Mouse (Mus musculus): ENCODE measurements around the gene Selenoh. TPM values are rescaled to one million over a fixed set of nuclear protein-coding genes. Genes with fewer than 3 reads are reported as not detected.
"Not testable (repeated sequence)": the region's sequence is repeated elsewhere in the genome, so short reads cannot be mapped to it uniquely, and the experiment has no call there.

Selenoh gene
- polyA plus RNA-seq, 1 experiment: 33.4 TPM

DNA sequence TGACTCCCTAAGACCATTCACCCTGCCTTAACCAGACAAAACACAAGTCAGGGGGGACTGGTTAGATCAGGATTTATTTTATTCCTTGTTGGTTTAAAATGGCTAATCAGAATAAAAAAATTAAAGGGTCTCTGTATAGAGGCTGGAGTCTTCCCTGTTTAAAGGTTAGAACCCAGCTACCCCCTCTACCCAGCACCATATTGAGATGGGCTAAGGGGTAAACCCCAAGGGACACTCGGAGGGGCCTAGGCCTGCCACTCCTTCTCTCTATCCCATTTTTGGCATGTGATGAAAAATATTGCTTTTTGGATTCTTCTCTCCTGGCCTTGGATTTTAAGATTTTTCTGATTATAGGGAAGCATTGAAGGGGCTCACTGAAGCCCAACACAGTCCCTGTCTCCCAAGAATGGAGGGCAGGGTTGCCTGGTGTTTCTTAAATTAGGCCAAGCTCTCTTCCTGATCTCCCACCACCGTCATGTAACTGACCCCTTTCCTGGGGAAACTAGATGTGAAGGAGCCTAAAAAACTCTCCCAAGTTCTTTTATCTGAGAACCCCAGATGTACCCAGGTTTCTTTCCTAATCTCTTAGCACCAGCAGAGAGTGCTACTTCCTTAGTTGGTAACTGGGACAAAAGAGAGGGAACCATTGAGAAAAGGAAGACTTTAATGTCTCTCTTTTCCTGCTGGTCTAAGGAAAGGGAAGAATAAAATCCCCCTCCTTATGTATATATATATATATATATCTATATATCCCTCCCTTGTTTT, 17.7 kb upstream of the Selenoh start:
- no peak overlapping the region for H3K4me3 ChIP-seq (ENCODE audit: insufficient read depth, low read depth, low read length)
- H3K27ac ChIP-seq (replicated peaks; ENCODE audit: low read depth, low read length): no peak overlapping the region

DNA sequence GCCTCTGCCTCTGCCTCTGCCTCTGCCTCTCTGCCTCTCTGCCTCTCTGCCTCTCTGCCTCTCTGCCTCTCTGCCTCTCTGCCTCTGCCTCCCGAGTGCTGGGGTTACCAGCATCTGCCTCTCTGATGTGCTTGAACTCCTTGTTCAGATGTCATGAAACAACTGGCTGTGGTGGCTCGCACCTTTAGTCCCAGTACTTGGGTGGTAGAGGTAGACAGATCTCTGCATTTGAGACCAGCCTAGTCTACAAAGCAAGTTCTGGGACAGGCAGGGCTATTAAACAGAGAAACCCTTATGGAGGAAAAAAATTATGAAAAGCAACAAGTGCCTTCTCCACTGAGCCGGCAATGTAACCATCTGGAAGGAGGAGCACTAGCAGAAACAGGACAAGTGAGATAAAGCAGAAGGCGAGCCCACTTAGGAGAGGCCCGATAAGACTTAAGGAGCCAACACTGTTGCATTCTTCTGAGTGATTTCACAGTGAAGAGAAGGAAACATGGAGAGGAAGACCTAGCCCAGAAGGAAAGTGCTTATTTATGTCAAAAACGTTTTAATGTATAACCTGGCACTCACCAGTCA, 12.1 kb upstream of the Selenoh start:
- H3K27ac ChIP-seq (replicated peaks; ENCODE audit: low read depth, low read length): no peak overlapping the region
- H3K4me1 ChIP-seq (ENCODE audit: control insufficient read depth, insufficient read depth, insufficient read length, low read length): no peaks in the 10 kb centered on the region

More for the DNA sequence above, 17.7 kb upstream of the Selenoh start:
- H3K4me1 ChIP-seq (ENCODE audit: control insufficient read depth, insufficient read depth, insufficient read length, low read length): no peaks in the 10 kb centered on the region

DNA sequence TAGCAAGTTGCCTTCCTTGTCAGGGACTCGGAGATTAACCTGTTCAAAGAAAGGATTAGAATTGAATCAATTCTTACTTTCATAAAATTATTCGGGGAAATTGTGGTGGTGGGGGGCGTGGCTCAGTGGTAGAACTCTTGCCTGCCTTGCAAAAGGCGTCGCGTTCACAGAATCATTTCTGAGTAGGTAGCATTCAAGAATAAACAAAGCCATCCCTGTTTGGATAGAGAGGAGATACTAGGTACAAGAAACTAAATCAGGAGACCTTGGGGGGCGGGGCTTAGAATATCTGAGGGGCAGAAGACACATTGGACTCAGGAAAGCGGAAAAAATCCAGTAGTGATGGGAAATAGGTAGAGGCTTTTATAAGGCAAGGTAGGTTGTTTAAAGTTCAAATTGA, 8.4 kb upstream of the Selenoh start, which contains the start of gene Tmx2:
Gene Tmx2, minus strand, starts transcription at position 125 of the 400 bp plus-strand sequence.
- Histone ChIP-seq H3K4me3 (ENCODE audit: insufficient read depth, low read depth, low read length) (peak within 1 kb of the TSS; percentile 77), H3K27ac (replicated peaks; ENCODE audit: low read depth, low read length) (no peak within 1 kb of the TSS)

More for the DNA sequence above, 12.1 kb upstream of the Selenoh start:
- no peak overlapping the region for H3K4me3 ChIP-seq (ENCODE audit: insufficient read depth, low read depth, low read length)

DNA sequence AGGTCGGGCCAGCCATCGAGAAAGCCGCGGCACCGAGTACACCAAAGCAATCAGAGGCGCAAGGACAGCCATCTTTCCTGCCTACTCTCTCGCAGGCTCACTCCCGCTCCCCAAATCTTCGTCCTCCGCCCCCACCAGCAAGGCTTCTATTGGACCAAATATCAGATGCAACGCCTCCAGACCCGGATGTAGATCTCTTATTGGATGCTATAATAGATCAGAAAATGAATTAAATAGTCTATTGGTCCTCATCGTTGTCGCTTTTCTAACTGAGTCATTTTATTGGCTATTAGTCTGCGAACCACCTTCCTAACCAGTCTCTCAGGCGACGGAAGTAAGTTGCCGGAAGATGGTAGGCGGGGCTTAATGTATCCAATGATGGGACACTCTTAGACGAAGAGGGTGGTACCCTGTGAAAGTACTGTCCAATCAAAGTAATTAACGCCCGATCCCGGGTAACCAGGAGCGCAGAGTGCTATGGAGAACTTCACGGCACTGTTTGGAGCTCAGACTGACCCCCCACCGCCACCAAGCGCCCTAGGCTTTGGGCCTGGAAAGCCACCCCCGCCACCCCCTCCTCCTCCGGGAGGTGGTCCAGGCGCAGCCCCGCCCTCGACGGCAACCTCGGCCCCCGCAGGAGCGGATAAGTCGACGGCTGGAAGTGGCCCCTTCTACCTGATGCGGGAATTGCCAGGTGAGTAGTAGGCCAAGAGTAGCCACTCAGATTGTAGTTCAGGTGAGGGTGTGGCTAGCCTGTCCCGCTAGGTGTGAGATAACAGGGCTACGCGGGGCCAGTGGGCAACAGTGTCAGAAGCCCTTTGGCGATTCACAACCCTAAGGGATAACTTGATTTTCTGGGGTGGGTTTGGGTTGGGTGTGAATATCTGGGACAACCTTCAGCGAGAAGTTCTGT, 7.7 kb upstream of the Selenoh start, which contains the start of the genes Gm28635 and Med19:
Gene Gm28635, minus strand, starts transcription at position 74 of the 913 bp plus-strand sequence.
Gene Med19, plus strand, starts transcription at position 435 of the 913 bp plus-strand sequence.
- 0 out of 2 replicates have a peak within 1 kb of the TSS, but pooled peaks have one; percentile 33 for H3K27ac ChIP-seq (replicated peaks; ENCODE audit: low read depth, low read length)

More for the DNA sequence above, 8.4 kb upstream of the Selenoh start, which contains the start of gene Tmx2:
- H3K4me1 ChIP-seq (ENCODE audit: control insufficient read depth, insufficient read depth, insufficient read length, low read length): no peaks in the 10 kb centered on the region

DNA sequence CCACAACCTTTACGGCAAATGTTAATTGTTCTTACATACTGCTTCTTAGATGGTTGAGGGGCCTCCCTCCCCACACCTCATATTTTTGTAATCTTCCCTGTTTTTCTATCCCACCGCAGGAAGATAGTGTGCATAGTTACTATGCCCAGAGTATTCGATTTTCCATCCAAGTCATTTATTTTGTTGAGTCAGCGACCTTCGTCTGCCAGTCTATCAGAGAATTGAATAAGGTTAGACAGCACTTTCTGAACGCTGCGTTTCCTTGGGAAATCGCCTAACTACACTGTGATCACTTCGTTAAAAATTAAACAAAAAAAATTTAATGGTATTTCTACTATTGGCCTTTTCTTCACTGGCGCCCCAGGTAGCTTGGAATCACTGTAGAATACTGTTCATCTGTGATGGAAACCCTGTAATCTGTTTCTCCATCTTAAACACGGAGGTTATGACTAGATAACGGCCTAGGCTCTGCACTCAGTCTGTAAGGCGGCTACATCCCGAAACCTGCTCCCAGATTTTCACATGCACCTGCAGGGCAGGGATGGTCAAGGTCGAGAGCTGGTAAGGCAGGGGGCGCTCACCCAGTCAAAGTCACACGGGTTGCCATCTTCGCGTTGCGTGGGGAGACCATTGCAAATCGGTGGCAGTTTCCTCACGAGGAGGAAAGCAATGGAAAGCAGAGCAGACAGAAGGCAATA, 6.8 kb upstream of the Selenoh start:
- Histone ChIP-seq H3K4me1 (ENCODE audit: control insufficient read depth, insufficient read depth, insufficient read length, low read length) (no peaks in the 10 kb centered on the region), H3K4me3 (ENCODE audit: insufficient read depth, low read depth, low read length) (peak overlapping the region; percentile 72), H3K27ac (replicated peaks; ENCODE audit: low read depth, low read length) (0 out of 2 replicates have a peak overlapping the region, but pooled peaks have one; percentile 33)

More for the DNA sequence above, 7.7 kb upstream of the Selenoh start, which contains the start of the genes Gm28635 and Med19:
- Histone ChIP-seq H3K4me1 (ENCODE audit: control insufficient read depth, insufficient read depth, insufficient read length, low read length) (no peaks in the 10 kb centered on the region), H3K4me3 (ENCODE audit: insufficient read depth, low read depth, low read length) (peak within 1 kb of the TSS; percentile 77)

DNA sequence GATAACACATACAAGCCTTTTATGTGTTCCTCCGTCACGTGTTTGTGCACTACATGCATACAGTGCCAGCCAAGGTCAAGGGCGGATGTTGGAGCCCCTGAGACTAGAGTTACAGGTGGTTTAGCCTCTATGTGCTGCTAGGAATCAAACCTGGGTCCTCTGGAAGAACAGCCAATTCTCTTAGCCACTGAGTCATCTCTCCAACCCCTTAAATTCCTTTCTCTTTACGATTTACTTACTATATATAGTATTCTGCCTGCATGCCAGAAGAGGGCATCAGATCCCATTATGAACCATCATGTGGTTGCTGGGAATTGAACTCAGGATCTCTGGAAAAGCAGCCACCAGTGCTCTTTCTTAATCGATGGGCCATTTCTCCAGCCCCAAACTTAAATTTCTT, 965 bp upstream of the Selenoh start:
- H3K4me3 ChIP-seq (ENCODE audit: insufficient read depth, low read depth, low read length); H3K4me1 ChIP-seq (ENCODE audit: control insufficient read depth, insufficient read depth, insufficient read length, low read length); H3K27ac ChIP-seq (replicated peaks; ENCODE audit: low read depth, low read length): not testable (repeated sequence)

DNA sequence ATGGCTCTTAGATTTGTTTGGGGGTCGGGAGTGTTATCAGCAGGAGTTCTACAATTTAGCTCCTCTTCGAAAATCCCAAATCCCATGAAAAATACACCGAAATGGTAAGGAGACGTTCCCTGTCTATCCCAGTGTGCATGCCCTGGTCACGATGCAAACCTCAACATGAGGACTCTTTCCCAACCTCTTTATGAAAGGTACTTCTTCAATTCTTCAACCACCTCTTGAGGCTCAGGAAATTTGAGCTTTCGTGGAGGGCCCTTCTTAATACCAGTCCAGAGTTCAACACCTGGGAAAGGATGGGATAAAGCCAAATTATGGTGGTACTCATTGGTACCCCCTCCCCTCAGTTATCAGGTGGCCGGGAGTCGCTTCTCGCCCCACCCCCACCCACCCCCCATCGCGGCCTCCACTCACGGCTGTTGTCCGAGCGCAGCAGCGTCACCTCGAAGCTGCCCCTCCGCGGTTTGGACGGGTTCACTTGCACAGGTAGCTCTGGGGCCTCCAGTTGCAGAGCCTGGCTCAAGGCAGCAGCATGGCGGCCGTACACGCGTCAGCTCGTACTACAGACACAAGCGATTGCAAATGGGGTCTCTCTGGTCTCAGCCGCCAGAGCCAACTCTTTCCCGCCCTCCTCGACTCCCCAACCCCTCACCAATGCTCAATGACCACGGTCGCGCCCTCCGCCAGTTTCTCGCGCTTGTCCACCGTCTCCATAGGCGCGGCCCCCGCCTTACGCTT, 572 bp downstream of the Selenoh start:
- peak overlapping the region; percentile 93 for H3K4me3 ChIP-seq (ENCODE audit: insufficient read depth, low read depth, low read length)
- H3K4me1 ChIP-seq (ENCODE audit: control insufficient read depth, insufficient read depth, insufficient read length, low read length): peaks cover 3% of the 10 kb centered on the region; the same call in 1 of the 2 replicates
- no peak overlapping the region for H3K27ac ChIP-seq (replicated peaks; ENCODE audit: low read depth, low read length)

DNA sequence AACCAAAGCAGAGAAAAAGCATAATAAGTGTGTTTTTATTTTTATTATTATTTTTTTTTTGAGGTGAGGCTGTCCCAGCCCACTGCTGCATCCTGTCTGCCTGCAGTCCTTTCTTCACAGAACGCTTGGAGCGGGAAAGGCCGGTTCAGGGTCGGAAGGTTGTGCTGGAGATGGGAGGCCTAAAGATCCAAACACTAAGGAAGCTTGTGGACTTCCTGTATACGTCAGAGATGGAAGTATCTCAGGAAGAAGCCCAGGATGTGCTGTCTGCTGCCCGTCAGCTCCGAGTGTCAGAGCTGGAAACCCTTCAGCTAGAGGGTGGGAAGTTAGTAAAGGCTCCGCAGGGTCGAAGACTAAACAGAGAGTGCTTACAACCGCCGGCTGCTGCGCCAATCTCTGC, 4.5 kb downstream of the Selenoh start:
- Histone ChIP-seq H3K4me1 (ENCODE audit: control insufficient read depth, insufficient read depth, insufficient read length, low read length) (peaks cover 3% of the 10 kb centered on the region; the same call in 1 of the 2 replicates), H3K4me3 (ENCODE audit: insufficient read depth, low read depth, low read length) (no peak overlapping the region), H3K27ac (replicated peaks; ENCODE audit: low read depth, low read length) (peak overlapping the region; percentile 55)

DNA sequence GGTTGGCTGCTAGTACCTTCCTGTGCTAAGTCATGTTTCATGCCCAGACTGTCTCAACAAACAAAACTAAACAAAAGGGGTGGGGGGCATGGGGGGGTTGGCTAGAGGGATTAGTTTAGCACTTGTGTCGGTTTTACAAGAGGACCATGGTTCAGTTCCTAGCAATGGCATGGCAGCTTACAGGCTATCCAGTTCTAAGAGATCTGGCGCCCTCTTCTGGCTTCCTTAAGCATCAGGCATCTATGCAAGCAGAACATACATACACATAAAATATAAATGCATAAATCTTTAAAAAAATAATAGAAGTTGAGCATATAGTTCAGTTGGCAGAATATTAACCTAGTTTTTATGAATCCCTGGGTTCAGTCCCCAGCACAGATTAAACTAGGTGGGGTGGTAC, 7.7 kb downstream of the Selenoh start:
- Histone ChIP-seq H3K4me3 (ENCODE audit: insufficient read depth, low read depth, low read length) (no peak overlapping the region), H3K4me1 (ENCODE audit: control insufficient read depth, insufficient read depth, insufficient read length, low read length) (no peaks in the 10 kb centered on the region), H3K27ac (replicated peaks; ENCODE audit: low read depth, low read length) (no peak overlapping the region)

DNA sequence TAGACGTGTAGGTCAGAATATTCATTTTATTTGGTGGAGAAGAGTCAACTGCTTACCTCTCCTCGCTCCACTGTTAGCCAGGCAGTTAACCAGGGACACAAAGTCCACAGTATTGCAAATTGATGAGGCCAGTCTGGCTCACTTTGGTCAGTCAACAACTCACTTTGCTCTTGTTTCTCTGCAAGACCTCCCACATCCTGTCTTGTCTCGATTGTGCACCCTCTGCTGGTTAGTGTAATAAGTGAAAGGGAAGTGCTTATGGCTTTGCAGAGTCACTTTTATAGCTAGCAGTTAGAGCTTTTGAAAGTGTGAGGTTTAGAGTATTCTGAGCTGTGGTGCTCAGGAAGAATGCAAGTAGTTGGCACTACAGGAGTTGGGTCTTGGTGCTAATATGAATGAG, 10.3 kb downstream of the Selenoh start:
- Histone ChIP-seq H3K27ac (replicated peaks; ENCODE audit: low read depth, low read length) (no peak overlapping the region), H3K4me3 (ENCODE audit: insufficient read depth, low read depth, low read length) (no peak overlapping the region)

DNA sequence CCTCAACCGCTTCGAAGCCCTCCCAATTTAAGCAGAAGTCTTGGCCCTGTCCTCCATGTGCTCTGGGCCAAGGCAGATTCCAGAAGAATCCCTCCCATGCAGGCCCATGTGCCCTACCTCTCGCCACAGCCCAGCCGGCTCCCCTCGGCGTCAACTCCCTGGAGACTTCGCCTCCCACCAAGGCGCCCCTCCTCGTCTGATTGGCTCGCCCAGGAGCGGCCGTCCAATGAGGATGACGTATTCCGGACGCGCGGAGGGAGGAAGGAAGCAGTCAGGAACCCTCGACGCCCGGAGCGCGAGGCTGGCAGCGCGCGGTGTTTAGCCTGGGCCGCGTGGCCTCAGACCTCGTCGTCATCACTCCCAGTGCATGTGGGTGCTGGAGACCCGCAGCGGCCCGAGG, 11.8 kb downstream of the Selenoh start, which contains the start of gene Btbd18:
Gene Btbd18, plus strand, starts transcription at position 274 of the 400 bp plus-strand sequence.
- H3K4me1 ChIP-seq (ENCODE audit: control insufficient read depth, insufficient read depth, insufficient read length, low read length): no peaks in the 10 kb centered on the region
- no peak within 1 kb of the TSS for H3K4me3 ChIP-seq (ENCODE audit: insufficient read depth, low read depth, low read length)
- H3K27ac ChIP-seq (replicated peaks; ENCODE audit: low read depth, low read length): no peak within 1 kb of the TSS

More for the DNA sequence above, 10.3 kb downstream of the Selenoh start:
- H3K4me1 ChIP-seq (ENCODE audit: control insufficient read depth, insufficient read depth, insufficient read length, low read length): no peaks in the 10 kb centered on the region

DNA sequence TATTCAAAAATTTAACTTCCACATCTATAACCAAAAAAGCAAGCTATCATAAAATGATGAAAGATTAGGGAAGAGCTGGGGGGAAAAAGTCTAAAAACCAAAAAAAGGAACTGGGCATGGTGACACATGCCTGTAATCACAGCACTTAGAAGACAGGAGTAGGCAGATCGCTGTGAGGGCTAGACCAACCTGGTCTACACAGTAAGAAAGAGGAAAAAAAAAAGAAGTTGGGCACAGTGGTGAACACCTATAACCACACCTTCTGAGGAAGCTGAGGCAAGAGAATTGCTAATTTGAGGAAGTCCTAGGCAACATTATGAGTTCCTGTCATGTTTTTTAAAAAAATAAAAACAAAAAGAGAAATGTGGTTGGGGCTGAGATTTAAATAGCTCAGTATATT, 14.7 kb downstream of the Selenoh start:
- Histone ChIP-seq H3K4me1 (ENCODE audit: control insufficient read depth, insufficient read depth, insufficient read length, low read length) (no peaks in the 10 kb centered on the region), H3K27ac (replicated peaks; ENCODE audit: low read depth, low read length) (no peak overlapping the region), H3K4me3 (ENCODE audit: insufficient read depth, low read depth, low read length) (no peak overlapping the region)

DNA sequence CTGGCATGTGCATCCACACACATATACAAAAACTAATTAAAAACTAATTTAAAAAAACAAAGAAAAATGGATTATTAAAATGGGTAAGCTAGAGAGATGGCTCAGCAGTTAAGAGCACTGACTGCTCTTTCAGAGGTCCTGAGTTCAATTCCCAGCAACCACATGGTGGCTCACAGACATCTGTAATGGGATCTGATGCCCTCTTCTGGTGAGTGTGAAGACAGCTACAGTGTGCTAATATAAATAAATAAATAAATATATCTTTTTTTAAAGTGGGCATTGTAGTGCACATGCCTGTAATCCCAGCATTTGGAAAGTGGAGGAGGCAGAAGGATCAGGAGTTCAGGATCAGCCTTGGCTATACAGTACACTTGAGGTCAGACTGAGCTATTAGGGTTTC, 17.2 kb downstream of the Selenoh start:
- Histone ChIP-seq H3K4me1 (ENCODE audit: control insufficient read depth, insufficient read depth, insufficient read length, low read length) (no peaks in the 10 kb centered on the region), H3K27ac (replicated peaks; ENCODE audit: low read depth, low read length) (no peak overlapping the region), H3K4me3 (ENCODE audit: insufficient read depth, low read depth, low read length) (no peak overlapping the region)
